Mouse (Mus musculus): ENCODE results near the gene Letmd1.
A peak's percentile ranks its signal among the peaks of the same experiment; 100 is the strongest.
"Not testable (repeated sequence)": the region's sequence is repeated elsewhere in the genome, so short reads cannot be mapped to it uniquely, and the experiment has no call there.

Letmd1 gene

GRCm38 (mm10) chr15:100468295-100469188, at the start of gene Letmd1:
Gene Letmd1, plus strand, starts transcription at chr15:100469023.
- peak; percentile 88 for DNase-seq (ENCODE audit: low spot score)

DNA sequence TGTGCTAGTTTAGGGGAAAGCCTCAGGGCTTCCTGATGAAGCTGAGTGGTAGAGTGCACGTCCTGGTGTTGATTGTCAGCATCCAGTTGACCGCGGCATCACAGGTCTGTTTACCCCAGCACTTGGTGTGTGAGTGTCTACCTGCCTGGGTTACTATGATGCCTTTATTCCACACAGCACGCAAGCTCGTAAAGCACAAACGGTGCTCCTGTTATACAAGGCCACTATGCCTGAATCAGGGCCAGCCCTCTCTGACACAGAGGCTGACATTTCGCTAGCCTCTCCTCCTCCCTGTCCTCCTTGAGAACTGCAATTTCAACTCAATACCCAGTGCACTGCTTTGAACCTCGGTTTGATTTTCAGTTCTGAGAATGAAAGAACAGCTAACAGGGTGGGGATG, 49.5 kb upstream of the Letmd1 start:
- no peak for DNase-seq (ENCODE audit: low spot score)

GRCm38 (mm10) chr15:100419901-100420745, 48.7 kb upstream of the Letmd1 start:
- DNase-seq (ENCODE audit: low spot score) = no peak

GRCm38 (mm10) chr15:100421059-100421757, 47.6 kb upstream of the Letmd1 start:
- no peak for DNase-seq (ENCODE audit: low spot score)

GRCm38 (mm10) chr15:100421758-100422197, 47.0 kb upstream of the Letmd1 start, which contains the start of gene Gm5475:
Gene Gm5475, plus strand, starts transcription at chr15:100422147.
- DNase-seq (ENCODE audit: low spot score) = not testable (repeated sequence)

GRCm38 (mm10) chr15:100422476-100422875, 46.3 kb upstream of the Letmd1 start:
- DNase-seq (ENCODE audit: low spot score) = no peak

GRCm38 (mm10) chr15:100422899-100423860, 45.6 kb upstream of the Letmd1 start:
- peak; percentile 98 for DNase-seq (ENCODE audit: low spot score)

GRCm38 (mm10) chr15:100423916-100424315, 44.9 kb upstream of the Letmd1 start:
- DNase-seq (ENCODE audit: low spot score) = peak; percentile 59

- DNase-seq (ENCODE audit: low spot score) = no peak
Measured at GRCm38 (mm10) chr15:100424396-100425122, 44.3 kb upstream of the Letmd1 start, which contains the start of gene Slc11a2. Gene Slc11a2, minus strand, starts transcription at chr15:100425072.

GRCm38 (mm10) chr15:100428296-100428905, 40.4 kb upstream of the Letmd1 start:
- no peak for DNase-seq (ENCODE audit: low spot score)

DNA sequence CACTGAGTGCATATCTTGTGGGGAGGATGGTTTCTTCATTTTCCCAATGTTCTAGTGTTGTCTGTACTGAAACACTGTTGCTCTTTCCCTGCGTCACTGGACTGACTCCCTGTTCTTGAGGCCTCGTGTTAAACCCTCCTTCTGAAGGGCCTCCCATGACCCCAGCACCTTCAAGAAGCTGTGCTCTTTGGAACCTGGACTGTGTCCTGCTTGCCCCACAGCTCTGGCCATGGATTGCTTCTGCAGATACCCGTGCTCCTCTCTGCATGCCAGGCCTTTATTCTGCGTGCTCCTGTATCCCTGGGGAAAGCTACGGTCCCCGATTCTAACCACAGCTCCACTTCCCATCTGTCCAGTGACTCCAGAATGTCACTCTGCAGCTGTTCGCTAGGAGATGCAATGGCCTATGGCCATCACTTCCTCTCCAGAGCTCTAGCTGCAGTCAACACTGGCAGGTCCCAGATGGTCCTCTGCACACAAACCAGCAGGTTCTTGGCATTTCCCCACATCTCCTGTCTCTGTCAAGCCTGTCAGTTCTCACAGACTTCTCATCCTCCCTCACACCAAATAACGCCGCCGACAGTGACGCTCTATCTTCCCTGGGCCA, 38.8 kb upstream of the Letmd1 start:
- DNase-seq (ENCODE audit: low spot score) = no peak

- no peak for DNase-seq (ENCODE audit: low spot score)
Measured at GRCm38 (mm10) chr15:100433234-100433633, 35.6 kb upstream of the Letmd1 start.

DNA sequence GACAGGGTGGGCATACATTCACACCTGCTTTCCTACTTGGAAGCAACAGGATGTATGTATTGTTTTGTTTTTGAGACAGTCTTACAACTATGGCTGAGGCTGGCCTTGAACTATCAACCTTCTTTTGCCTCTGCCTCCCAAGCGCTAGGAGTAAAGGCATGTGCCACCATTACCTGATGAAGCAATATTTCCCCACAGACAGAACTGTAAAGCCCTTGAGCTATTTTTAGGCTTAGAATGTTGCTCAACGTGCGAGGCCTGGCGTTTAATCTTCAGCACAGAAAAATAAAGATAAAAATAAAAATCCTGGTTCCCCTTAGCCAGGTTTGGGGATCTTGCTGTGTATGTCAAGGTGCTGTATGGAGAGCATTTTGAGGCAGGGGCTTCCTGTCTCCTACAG, 32.7 kb upstream of the Letmd1 start:
- no peak for DNase-seq (ENCODE audit: low spot score)

DNA sequence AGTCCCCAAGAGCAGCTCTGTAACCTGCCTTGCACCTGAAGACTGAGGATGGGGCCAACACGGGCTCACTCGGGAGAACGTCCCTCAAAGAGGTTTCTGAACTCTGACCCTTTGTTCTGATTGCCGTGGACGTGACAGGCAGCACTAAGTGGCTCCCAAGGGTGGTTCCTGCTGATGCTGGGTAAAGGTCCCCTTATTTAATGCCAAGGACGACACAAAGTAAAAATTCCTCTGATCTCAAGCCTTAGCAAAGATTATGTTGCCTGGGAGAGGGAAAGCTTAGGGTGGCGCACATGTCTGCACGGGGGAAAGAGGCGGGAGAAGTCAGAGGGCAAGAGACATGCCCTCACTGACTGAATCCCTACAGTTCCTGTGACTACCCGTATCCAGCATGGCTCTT, 32.3 kb upstream of the Letmd1 start:
- DNase-seq (ENCODE audit: low spot score) = no peak

- DNase-seq (ENCODE audit: low spot score) = peak; percentile 92
Measured at GRCm38 (mm10) chr15:100443126-100443922, 25.5 kb upstream of the Letmd1 start.

DNA sequence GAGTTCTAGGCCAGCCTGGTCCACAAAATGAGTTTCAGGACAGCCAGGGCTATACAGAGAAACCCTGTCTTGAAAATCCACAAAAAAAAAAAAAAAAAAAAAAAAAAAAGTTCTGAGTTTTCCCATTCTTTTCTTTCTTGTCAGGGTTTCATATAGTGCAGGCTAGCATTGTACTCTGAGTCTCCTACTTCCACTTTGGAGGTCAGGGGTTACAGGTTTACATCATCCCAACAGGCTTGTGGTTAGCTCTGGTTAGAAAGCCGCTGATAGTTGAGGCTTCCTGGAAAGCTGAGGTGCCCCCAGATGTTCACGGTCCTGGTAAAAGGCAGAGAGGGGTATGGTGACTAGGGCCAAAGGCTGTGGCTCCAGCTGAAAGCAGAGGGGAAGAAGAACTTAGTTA, 21.9 kb upstream of the Letmd1 start:
- no peak for DNase-seq (ENCODE audit: low spot score)

DNA sequence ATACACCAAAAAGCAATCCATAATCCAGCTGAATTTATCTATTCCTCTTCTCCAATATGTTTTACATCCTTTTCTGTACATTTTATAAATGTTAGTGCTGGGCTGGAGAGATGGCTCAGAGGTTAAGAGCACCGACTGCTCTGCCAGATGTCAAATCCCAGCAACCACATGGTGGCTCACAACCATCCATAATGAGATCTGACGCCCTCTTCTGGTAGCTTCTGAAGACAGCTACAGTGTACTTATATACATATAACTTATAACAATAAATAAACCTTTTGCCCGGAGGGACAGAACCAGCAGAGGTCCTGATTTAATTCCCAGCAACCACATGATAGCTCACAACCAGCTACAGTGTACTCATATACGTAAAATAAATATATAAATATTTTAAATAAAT, 20.3 kb upstream of the Letmd1 start:
- no peak for DNase-seq (ENCODE audit: low spot score)

GRCm38 (mm10) chr15:100449495-100449894, 19.3 kb upstream of the Letmd1 start:
- DNase-seq (ENCODE audit: low spot score) = no peak
